ENCODE assay signal across 8 mouse cellular contexts in the genomic region with DNA sequence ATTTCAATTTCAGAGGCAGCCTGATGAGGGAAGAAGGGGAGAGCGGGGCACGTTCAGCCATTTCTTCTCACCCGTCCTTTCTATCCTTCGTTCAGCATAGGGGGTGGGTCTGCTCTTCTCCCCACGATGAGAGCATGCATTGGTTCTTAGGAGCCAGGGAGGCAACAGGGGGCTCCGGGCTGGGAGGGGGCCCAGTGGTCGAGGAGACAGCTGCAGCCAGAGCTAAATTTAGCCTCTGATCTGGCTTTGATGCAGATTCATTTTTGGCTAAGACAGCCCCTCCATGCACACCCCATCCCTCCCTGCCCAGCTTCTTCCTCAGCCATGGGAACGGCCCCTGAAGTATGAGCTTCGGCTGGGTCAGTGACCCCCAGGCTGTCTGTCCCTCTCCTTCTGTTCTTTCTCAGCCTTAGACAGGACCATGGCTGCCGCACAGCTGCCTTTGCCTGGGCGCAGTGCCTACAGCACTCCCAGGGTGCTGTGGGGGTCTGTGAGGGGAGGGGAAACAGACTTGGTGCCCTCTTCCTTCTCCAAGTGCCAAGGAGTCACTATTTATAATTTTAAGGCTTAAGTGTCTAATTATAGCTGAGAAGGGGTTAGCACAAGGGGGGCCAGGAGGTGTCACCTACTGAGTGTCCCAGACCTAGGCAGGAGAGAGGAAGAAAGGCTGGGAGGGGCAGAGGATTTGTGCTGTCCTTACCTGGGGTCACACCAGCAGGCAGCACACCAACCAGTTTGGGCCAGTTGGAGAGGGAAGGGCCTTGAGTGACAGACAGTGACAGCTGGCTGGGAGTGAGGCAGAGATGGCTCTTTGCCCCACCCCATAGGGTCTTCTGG. TPM values are rescaled to one million over a fixed set of nuclear protein-coding genes. Genes with fewer than 3 reads are reported as not detected.
A peak's percentile ranks its signal among the peaks of the same experiment; 100 is the strongest.
DNase-seq lines count a peak whose midpoint lies in the region; ATAC-seq and TF ChIP-seq lines count a peak whose summit lies in the region.

No protein-coding gene starts in this region.

- H3K4me3 ChIP-seq in E14TG2a.4 (replicated peaks; ENCODE audit: low read length): peak overlapping the region; percentile 87
- no peak overlapping the region for H3K4me3 ChIP-seq in limb, embryonic 15.5 days
- H3K4me3 ChIP-seq in layer of hippocampus, adult 2 months: no peak overlapping the region

- no peak overlapping the region for H3K4me2 ChIP-seq in limb, embryonic 15.5 days

- no peak overlapping the region for H3K9ac ChIP-seq in limb, embryonic 15.5 days

- peaks cover 39% of the 10 kb centered on the region for H3K36me3 ChIP-seq in E14TG2a.4 (ENCODE audit: insufficient read depth, low read length)
- H3K36me3 ChIP-seq in limb, embryonic 15.5 days: peaks cover 40% of the 10 kb centered on the region

- H3K27ac ChIP-seq in limb, embryonic 15.5 days: peak overlapping the region; percentile 67; the same call in 1 of the 2 replicates
- no peak overlapping the region for H3K27ac ChIP-seq in layer of hippocampus, adult 2 months

- 56% methylated on average over 11 of the region's 11 CpGs for WGBS in limb, embryonic 15.5 days

- no peak for ATAC-seq in limb, embryonic 15.5 days (ENCODE audit: insufficient number of reproducible peaks, low FRiP score, low TSS enrichment, low read depth)

- no peak for TF ChIP-seq CTCF in E14TG2a.4 (conservative IDR thresholded peaks at IDR 0.05; ENCODE audit: low read length)
- no peak for TF ChIP-seq CTCF in layer of hippocampus, adult 2 months (conservative IDR thresholded peaks at IDR 0.05)

- no peaks in the 10 kb centered on the region for H3K9me3 ChIP-seq in E14TG2a.4 (ENCODE audit: low read length)
- no peaks in the 10 kb centered on the region for H3K9me3 ChIP-seq in limb, embryonic 15.5 days

- DNase-seq in cerebellum, adult 9-11 months: peak; percentile 41
- no peak for DNase-seq in cerebellum, adult 11-12 months
- peak; percentile 91 for DNase-seq in gastrocnemius, postnatal 25 days
- DNase-seq in frontal cortex, postnatal 36 days (ENCODE audit: low spot score in 2 of 2): no peak
- DNase-seq in layer of hippocampus, adult 9-10 months (ENCODE audit: low spot score): no peak
- no peak for DNase-seq in layer of hippocampus, adult 2 months (ENCODE audit: low spot score in 2 of 2)

- H3K4me1 ChIP-seq in E14TG2a.4 (replicated peaks; ENCODE audit: low read depth, low read length): peaks cover 71% of the 10 kb centered on the region
- H3K4me1 ChIP-seq in limb, embryonic 15.5 days: peaks cover 38% of the 10 kb centered on the region

- peaks cover 20% of the 10 kb centered on the region for H3K27me3 ChIP-seq in E14TG2a.4 (ENCODE audit: insufficient read depth, low read length)
- H3K27me3 ChIP-seq in limb, embryonic 15.5 days: no peaks in the 10 kb centered on the region

RNA-seq across cellular contexts. Expression of a gene that starts 3.4 kb away (rescaled TPM):
- total RNA-seq in gastrocnemius, postnatal 25 days (2021): 100 to 1,000 TPM in 1 of 2 experiments, 10 to 100 TPM in 1; 98.2 to 101 TPM
- 9.3 and 11.2 TPM in 2 replicates for polyA plus RNA-seq in limb, embryonic 15.5 days (2015; fragmentation: Nextera tagmentation; extraction: Ambion mirVana)
- 10 to 100 TPM; 33.9 to 46.6 TPM for total RNA-seq in layer of hippocampus, adult 2 months (2021)

RNA-seq across cellular contexts. Expression of a gene that starts 21.5 kb away (rescaled TPM):
- under 1 TPM; 0.48 to 0.97 TPM for total RNA-seq in gastrocnemius, postnatal 25 days (2021)
- polyA plus RNA-seq in limb, embryonic 15.5 days (2015; fragmentation: Nextera tagmentation; extraction: Ambion mirVana): 6.1 and 7.1 TPM in 2 replicates
- total RNA-seq in layer of hippocampus, adult 2 months (2021): 1 to 10 TPM; 2.5 to 2.7 TPM

RNA-seq across cellular contexts. Expression of a gene that starts 29.7 kb away (rescaled TPM):
- total RNA-seq in gastrocnemius, postnatal 25 days (2021): 1 to 10 TPM; 6.4 to 7.0 TPM
- 17.9 and 18.5 TPM in 2 replicates for polyA plus RNA-seq in limb, embryonic 15.5 days (2015; fragmentation: Nextera tagmentation; extraction: Ambion mirVana)
- total RNA-seq in layer of hippocampus, adult 2 months (2021): 10 to 100 TPM; 16.4 to 16.7 TPM

RNA-seq across cellular contexts. Expression of a gene that starts 29.8 kb away (rescaled TPM):
- 10 to 100 TPM; 26.6 to 34.1 TPM for total RNA-seq in gastrocnemius, postnatal 25 days (2021)
- 61.2 and 67.2 TPM in 2 replicates for polyA plus RNA-seq in limb, embryonic 15.5 days (2015; fragmentation: Nextera tagmentation; extraction: Ambion mirVana)
- total RNA-seq in layer of hippocampus, adult 2 months (2021): 10 to 100 TPM; 50.4 to 57.5 TPM

RNA-seq across cellular contexts. Expression of a gene that starts 39.4 kb away (rescaled TPM):
- 100 to 1,000 TPM; 481 to 623 TPM for total RNA-seq in gastrocnemius, postnatal 25 days (2021)
- 4.2 and 12.9 TPM in 2 replicates for polyA plus RNA-seq in limb, embryonic 15.5 days (2015; fragmentation: Nextera tagmentation; extraction: Ambion mirVana)
- under 1 TPM in 1 of 2 experiments, not detected in 1; 0.71 TPM for total RNA-seq in layer of hippocampus, adult 2 months (2021)

Comparison
In these comparisons a context has a peak if more than half of its experiments do, and no peak if none do; other contexts are left out.
1. DNase-seq: peak in cerebellum, adult 9-11 months (single experiment) and gastrocnemius, postnatal 25 days (single experiment); none in cerebellum, adult 11-12 months (single experiment), frontal cortex, postnatal 36 days (0 of 2), layer of hippocampus, adult 9-10 months (single experiment) and layer of hippocampus, adult 2 months (0 of 2).